In the genomic region with DNA sequence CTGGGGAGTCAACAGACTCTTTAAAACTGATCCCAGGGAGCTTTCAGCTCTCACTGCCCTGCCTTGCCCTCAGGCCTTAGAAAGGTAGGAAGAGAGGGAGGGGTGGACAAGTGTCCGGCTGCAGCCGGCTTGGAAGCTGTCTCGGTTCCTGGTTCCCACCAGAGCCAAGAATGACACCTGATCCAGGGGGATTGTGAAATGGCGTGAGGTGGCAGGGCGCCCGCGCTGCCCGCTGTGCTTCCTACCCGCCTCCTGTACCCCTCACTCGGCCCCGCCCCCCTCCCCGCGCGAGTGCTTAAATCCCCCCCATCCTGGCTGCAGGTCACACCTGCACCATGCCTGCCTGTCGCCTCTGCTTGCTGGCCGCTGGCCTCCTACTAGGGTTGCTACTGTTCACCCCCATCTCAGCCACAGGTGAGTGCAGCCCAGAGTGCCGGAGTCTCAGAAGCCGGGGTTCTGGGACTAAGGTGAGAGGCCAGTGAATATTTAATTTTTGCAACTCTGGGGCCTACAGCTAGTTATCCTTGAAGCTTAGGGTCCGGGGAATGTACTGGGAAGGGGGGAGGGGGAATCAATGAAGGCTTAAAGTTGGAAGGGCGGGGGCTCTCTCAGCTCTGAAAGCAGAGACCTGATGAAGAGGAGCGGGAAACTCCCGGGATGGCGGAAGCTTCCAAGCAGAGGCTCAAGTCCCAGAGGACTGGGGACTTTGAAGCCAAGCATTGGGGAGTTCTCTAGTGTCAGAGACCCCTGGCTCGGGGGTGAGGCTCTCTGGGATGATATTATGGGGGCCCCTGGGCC, we compare ENCODE assay signal across 8 mouse cellular contexts. TPM values are rescaled to one million over a fixed set of nuclear protein-coding genes. Genes with fewer than 3 reads are reported as not detected.
DNase-seq lines count a peak whose midpoint lies in the region; ATAC-seq and TF ChIP-seq lines count a peak whose summit lies in the region.

Gene Wfdc2 (plus strand): TSS at position 23 of the 798 bp plus-strand sequence.

- H3K9ac ChIP-seq in heart, embryonic 15.5 days: peak within 1 kb of the TSS; percentile 59
- H3K9ac ChIP-seq in embryonic facial prominence, embryonic 14.5 days (ENCODE audit: low read depth, low read length): peak within 1 kb of the TSS; percentile 69
- peak within 1 kb of the TSS; percentile 47 for H3K9ac ChIP-seq in lung, postnatal 0 days (replicated peaks; ENCODE audit: low read depth)

- H3K4me2 ChIP-seq in heart, embryonic 15.5 days: peak within 1 kb of the TSS; percentile 97
- H3K4me2 ChIP-seq in embryonic facial prominence, embryonic 14.5 days (ENCODE audit: low read depth, low read length): peak within 1 kb of the TSS; percentile 97
- peak within 1 kb of the TSS; percentile 66 for H3K4me2 ChIP-seq in lung, postnatal 0 days (replicated peaks; ENCODE audit: low read depth, low read length)

- H3K27me3 ChIP-seq in heart, embryonic 15.5 days: peaks cover 41% of the 10 kb centered on the region
- no peaks in the 10 kb centered on the region for H3K27me3 ChIP-seq in embryonic facial prominence, embryonic 14.5 days (replicated peaks; ENCODE audit: control insufficient read depth, insufficient read depth, low read length)
- H3K27me3 ChIP-seq in lung, postnatal 0 days (replicated peaks; ENCODE audit: insufficient read depth, low read length): no peaks in the 10 kb centered on the region

- 7% methylated on average over 24 of the region's 24 CpGs for WGBS in heart, embryonic 15.5 days
- 3% methylated on average over 23 of the region's 24 CpGs for WGBS in embryonic facial prominence, embryonic 14.5 days
- WGBS in lung, postnatal 0 days: 8% methylated on average over 19 of the region's 24 CpGs

- H3K27ac ChIP-seq in heart, embryonic 15.5 days: no peak within 1 kb of the TSS
- H3K27ac ChIP-seq in embryonic facial prominence, embryonic 14.5 days (replicated peaks; ENCODE audit: low read depth, low read length): no peak within 1 kb of the TSS; the same call in 1 of the 2 replicates
- H3K27ac ChIP-seq in lung, postnatal 0 days (ENCODE audit: low read length): peak within 1 kb of the TSS; percentile 64

- TF ChIP-seq CTCF in lung, postnatal 0 days (IDR thresholded peaks at IDR 0.05): no peak

- H3K36me3 ChIP-seq in heart, embryonic 15.5 days: no peaks in the 10 kb centered on the region
- no peaks in the 10 kb centered on the region for H3K36me3 ChIP-seq in embryonic facial prominence, embryonic 14.5 days (ENCODE audit: control insufficient read depth, insufficient read depth, low read length)
- no peaks in the 10 kb centered on the region for H3K36me3 ChIP-seq in lung, postnatal 0 days (ENCODE audit: insufficient read depth, low read length)

- H3K4me3 ChIP-seq in heart, embryonic 15.5 days: peak within 1 kb of the TSS; percentile 56
- peak within 1 kb of the TSS; percentile 46 for H3K4me3 ChIP-seq in embryonic facial prominence, embryonic 14.5 days (ENCODE audit: low read depth, low read length)
- peak within 1 kb of the TSS; percentile 43 for H3K4me3 ChIP-seq in lung, postnatal 0 days (ENCODE audit: low read depth, low read length)

- no peak for ATAC-seq in heart, embryonic 15.5 days (replicated peaks; ENCODE audit: insufficient number of reproducible peaks, insufficient read depth, low FRiP score, low read depth)
- peak; percentile 35; the same call in 1 of the 2 replicates for ATAC-seq in embryonic facial prominence, embryonic 14.5 days (ENCODE audit: low read depth)
- ATAC-seq in lung, postnatal 0 days: peak; percentile 76

- no peak for TF ChIP-seq EP300 in lung, postnatal 0 days (IDR thresholded peaks at IDR 0.05)

- DNase-seq in heart, adult 8-10 months (ENCODE audit: low spot score): no peak
- DNase-seq in embryonic facial prominence, embryonic 14.5 days (ENCODE audit: low spot score): no peak
- DNase-seq in kidney, adult 8-10 months: peak; percentile 47 to 79
- DNase-seq in lung, postnatal 0 days (ENCODE audit: low spot score): peak; percentile 84
- DNase-seq in urinary bladder, postnatal 14 days (ENCODE audit: low spot score): peak; percentile 67
- DNase-seq in left cerebral cortex, adult 8-10 months (ENCODE audit: low spot score in 2 of 2): no peak
- DNase-seq in layer of hippocampus, adult 11-12 months (ENCODE audit: low spot score): no peak

- peaks cover 17% of the 10 kb centered on the region for H3K4me1 ChIP-seq in heart, embryonic 15.5 days (replicated peaks)
- H3K4me1 ChIP-seq in embryonic facial prominence, embryonic 14.5 days (ENCODE audit: control insufficient read depth, insufficient read depth, low read length): 0 out of 2 replicates have a peak, but pooled peaks cover 5% of the 10 kb centered on the region
- 0 out of 2 replicates have a peak, but pooled peaks cover 5% of the 10 kb centered on the region for H3K4me1 ChIP-seq in lung, postnatal 0 days (ENCODE audit: insufficient read depth, low read depth, low read length)

- H3K9me3 ChIP-seq in heart, embryonic 15.5 days (replicated peaks): no peaks in the 10 kb centered on the region
- no peaks in the 10 kb centered on the region for H3K9me3 ChIP-seq in embryonic facial prominence, embryonic 14.5 days (ENCODE audit: control insufficient read depth, low read length)
- H3K9me3 ChIP-seq in lung, postnatal 0 days (ENCODE audit: low read length): no peaks in the 10 kb centered on the region

RNA-seq across cellular contexts. Expression of gene Wfdc2, which starts in this region (rescaled TPM):
- 10.0 and 39.8 TPM in 2 replicates for polyA plus RNA-seq in heart, embryonic 15.5 days (2015; fragmentation: Nextera tagmentation; extraction: Ambion mirVana)
- 1 to 10 TPM in 3 of 4 experiments, under 1 TPM in 1; 0.73 to 3.1 (median 2.1) TPM for total RNA-seq in heart, adult 8-10 months (2022)
- 53.7 and 62.4 TPM in 2 replicates for polyA plus RNA-seq in embryonic facial prominence, embryonic 14.5 days (2014; fragmentation: Nextera tagmentation; extraction: Ambion mirVana)
- polyA plus RNA-seq in lung, postnatal 0 days (2015; fragmentation: Nextera tagmentation; extraction: Ambion mirVana): 1,345 and 1,354 TPM in 2 replicates
- total RNA-seq in left cerebral cortex, adult 8-10 months (2022): 1 to 10 TPM in 2 of 4 experiments, under 1 TPM in 2; 0.98 to 1.5 (median 1.1) TPM

Comparison
In these comparisons a context has a peak if more than half of its experiments do, and no peak if none do; other contexts are left out.
1. RNA of gene Wfdc2 (polyA plus RNA-seq): 1,345 to 1,354 TPM in lung, postnatal 0 days; 53.7 to 62.4 TPM in embryonic facial prominence, embryonic 14.5 days and 10.0 to 39.8 TPM in heart, embryonic 15.5 days; every median in the first group is over 10 times any median in the second.
2. DNase-seq: peak in kidney, adult 8-10 months (2 of 2), lung, postnatal 0 days (single experiment) and urinary bladder, postnatal 14 days (single experiment); none in heart, adult 8-10 months (single experiment), embryonic facial prominence, embryonic 14.5 days (single experiment), left cerebral cortex, adult 8-10 months (0 of 2) and layer of hippocampus, adult 11-12 months (single experiment).
3. Peak in every context shown above with its lines, with median percentiles within 50 percentile points of each other: H3K4me2 ChIP-seq, H3K4me3 ChIP-seq and H3K9ac ChIP-seq.